Mouse (Mus musculus) testis, postnatal 10 days (tissue): ENCODE measurements around the gene Ube2s.
"Not testable (repeated sequence)": the region's sequence is repeated elsewhere in the genome, so short reads cannot be mapped to it uniquely, and the experiment has no call there.

Experiments
- DNase-seq: peaks from one replicate; pipeline ENCODE4 v3.0.0; 2021; ENCODE audit warnings: low spot score

The Ube2s gene

DNA sequence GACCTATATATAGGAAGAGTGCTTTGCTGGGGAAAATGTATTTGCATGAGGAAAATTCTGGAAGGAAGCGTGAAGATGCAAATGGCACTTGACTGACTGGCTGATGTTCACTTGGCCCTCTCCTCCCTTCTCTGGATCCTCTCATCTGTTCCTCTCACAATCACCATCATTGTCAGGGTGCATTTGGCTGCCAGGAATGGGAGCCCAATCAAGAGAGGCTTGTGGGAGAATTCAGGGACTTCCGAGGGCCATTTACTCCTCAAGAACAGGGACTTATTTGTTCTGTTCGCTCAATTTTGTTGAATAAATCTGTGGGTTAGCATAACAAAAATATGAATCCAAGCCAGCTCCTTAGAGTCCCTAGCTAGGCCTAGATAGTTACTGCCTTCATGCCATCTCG lies 9.3 kb upstream of the Ube2s start:
- no peak for DNase-seq

GRCm38 (mm10) chr7:4820925-4821324 lies 8.5 kb upstream of the Ube2s start:
- peak; percentile 40 for DNase-seq

- no peak for DNase-seq
These were observed 4.2 kb upstream of the Ube2s start for GRCm38 (mm10) chr7:4816559-4816958.

GRCm38 (mm10) chr7:4813105-4813791 lies 858 bp upstream of the Ube2s start:
- no peak for DNase-seq

GRCm38 (mm10) chr7:4811842-4812302 lies 518 bp downstream of the Ube2s start:
- peak; percentile 63 for DNase-seq

DNA sequence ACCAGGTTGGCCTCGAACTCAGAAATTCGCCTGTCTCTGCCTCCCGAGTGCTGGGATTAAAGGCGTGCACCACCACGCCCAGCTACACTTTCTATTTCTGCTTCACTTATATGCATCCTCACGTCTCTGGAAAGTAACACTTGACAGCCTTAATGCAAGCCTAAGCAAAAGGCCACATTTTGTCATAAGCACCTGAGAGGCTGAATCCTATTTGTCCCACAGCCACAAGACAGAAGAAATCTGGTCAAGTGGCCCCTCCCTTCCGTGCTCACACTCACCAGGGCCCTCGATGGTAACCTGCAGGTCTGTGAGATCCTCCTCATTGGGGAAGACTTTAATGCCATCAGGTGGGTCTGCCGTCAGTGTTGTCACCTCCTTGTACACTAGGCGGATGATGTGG lies 1.3 kb downstream of the Ube2s start:
- not testable (repeated sequence) for DNase-seq

DNA sequence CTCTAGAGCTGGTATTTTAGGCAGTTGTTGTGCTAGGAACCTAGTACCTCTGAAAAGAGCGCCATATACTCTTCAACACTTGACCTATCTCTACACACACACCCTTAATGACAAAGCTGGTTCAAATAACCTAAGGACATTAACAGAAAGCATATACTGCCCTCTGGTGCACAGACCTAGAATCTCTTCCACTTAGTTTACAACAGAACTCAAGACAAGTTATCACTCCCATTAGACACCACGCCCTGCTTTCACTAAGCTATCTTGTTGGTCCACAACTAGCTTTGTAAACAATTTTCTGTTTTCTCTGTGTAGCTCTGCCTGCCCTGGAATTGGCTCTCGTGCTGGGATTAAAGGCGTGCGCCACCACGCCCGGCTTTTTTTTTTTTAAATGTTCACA lies 5.7 kb downstream of the Ube2s start:
- no peak for DNase-seq

DNA sequence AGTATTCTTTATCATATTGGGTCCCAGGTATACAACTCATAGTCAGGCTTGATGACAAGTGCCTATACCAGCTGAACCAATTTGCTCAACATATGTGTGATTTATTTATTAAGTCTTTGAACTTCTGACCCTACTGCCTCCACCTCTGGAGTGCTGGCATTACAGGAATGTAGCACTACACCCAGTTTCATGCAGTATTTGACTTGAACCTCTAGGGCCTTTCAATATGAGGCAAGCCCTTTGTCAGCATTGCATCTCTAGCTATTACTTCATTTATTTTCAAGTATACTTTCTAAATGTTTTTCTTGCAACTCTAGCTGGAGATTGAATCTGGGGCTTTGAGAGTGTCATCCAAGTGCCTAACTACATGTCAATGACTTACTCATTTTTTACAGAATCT lies 10.1 kb downstream of the Ube2s start:
- no peak for DNase-seq

- peak; percentile 52 for DNase-seq
These were observed 16.5 kb downstream of the Ube2s start for GRCm38 (mm10) chr7:4795767-4796433.

- DNase-seq = no peak
These were observed 17.7 kb downstream of the Ube2s start for GRCm38 (mm10) chr7:4794631-4795168.

DNA sequence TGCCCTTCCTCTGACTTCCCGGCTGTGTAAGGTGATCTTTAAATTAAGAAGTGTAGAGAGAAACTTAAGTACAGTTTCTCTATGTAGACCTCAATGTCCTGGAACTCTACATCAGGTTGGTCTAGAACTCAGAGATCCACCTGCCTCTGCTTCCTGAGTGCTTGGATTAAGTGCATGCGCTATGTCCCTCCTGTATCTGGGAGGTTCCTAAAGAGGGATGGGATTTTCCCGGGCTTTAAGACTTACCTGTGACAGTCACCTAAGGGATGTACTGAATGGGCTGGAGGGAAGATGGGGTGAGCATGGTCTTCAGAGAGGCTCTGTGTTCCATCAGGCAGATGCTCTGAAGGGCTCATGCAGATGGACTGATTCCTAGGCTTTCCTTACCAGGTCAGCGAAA lies 18.7 kb downstream of the Ube2s start:
- DNase-seq = no peak

- not testable (repeated sequence) for DNase-seq
These were observed 19.1 kb downstream of the Ube2s start for GRCm38 (mm10) chr7:4793248-4793647.

DNA sequence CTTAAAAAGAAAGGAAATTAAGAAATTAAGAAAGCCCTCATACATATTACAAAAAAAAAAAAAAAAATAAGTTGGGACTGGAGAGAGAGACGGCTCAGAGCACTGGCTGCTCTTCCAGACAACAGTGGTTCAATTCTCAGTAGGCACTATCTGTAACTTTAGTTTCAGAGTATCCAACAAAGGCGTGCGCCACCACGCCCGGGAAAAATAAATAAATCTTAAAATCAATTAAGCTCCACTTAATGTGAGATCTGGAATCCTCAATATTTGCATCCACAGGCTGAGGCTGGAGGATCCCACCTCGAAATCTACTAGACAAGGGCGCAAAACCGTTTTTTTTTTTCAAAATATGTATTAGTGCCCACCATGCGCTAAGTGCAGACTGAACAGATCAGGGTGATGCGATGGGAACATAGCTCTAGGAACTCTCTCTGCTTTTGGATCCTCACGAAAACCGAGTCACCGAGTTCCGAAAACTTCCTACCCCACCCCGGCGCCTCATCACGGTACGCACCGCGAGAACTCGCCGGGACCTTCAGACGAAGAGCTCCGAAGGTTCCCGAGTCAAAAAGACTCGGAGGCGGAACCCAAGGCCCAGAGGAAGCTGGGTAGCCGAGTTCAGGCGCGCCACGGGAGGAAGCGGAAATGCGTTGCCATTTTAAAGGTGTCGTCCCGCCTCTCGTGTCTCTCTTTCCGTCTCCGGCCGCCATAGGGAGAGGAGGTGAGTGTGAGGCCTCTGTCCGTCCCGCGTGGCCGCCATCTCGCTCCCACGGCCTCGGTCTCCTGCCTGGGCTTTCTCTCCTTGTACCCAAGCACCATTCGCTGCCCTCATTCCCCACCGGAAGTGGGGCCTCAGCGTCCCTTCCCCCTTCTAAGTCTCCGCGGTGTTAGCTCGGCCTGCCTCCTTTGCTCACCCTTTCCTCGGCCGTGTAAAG lies 19.8 kb downstream of the Ube2s start, which contains the start of gene Rpl28:
Gene Rpl28 (plus strand): TSS at position 597 of the 935 bp plus-strand sequence.
- peak; percentile 94 for DNase-seq

GRCm38 (mm10) chr7:4789436-4789935 lies 22.9 kb downstream of the Ube2s start, which contains the start of gene Tmem238:
Gene Tmem238, minus strand, starts transcription at chr7:4789656.
- no peak for DNase-seq

DNA sequence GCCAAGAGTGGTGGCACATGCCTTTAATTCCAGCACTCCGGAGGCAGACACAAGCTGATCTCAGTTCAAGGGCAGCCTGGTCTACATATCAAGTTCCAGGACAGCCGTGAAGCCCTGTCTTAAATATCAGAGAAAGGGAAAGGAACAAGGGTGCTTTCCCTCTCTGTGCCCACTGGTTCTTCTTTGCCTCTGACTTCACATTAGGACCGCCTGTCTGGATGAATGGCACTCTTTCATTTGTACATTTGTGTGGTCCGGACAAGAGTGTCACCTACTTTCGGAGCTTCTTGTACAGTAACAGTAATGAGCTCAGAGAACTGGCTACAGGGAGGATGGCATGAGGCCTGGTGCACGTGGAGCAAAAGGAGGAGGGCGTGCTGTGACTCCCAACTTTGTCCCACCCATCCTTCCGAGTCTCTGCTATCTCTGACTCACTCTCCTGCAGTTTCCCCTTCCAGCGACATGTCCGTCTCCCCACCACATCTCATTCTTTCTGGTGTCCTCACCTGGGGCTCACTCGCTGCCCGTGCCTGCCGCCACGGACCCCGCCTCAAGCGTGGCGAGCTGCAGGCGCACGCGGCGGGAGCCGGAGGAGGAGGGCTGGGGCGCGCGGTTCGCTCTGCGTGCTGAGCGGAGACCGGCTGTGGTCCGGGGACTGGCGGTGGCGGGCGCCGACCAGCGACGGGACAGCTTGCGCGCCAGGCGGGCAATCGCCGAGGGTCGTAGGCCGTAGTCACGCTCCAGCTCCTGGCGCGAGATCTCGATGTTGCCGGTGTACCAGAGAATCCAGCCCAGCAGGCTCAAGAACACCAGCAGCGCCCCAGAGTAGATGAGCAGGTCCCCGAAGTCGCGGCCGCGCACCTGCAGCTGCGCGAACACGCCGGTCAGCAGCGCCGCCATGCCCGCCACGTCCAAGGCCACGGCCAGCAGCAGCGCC lies 23.6 kb downstream of the Ube2s start:
- peak; percentile 81 for DNase-seq

- DNase-seq = peak; percentile 53
These were observed 28.6 kb downstream of the Ube2s start for GRCm38 (mm10) chr7:4783667-4784268.

- DNase-seq = peak; percentile 34
These were observed 29.6 kb downstream of the Ube2s start, which contains the start of the genes Il11 and Tmem190 for GRCm38 (mm10) chr7:4782759-4783158. Gene Il11, minus strand, starts transcription at chr7:4782859. Gene Tmem190, plus strand, starts transcription at chr7:4782937.

GRCm38 (mm10) chr7:4782130-4782529 lies 30.3 kb downstream of the Ube2s start:
- peak; percentile 36 for DNase-seq

GRCm38 (mm10) chr7:4779921-4780320 lies 32.5 kb downstream of the Ube2s start:
- peak; percentile 46 for DNase-seq
